In genomic region chr19:58533077-58533476, GRCm38 (mm10) we compare ENCODE assay signal across 30 mouse cellular contexts. TPM values are rescaled to one million over a fixed set of nuclear protein-coding genes. Genes with fewer than 3 reads are reported as not detected.
"Had no signal": no experiment of that assay in that cellular context is flagged by ENCODE, and none has a peak within 500 bp of the region (broad histone marks: within the 10 kb centered on the region; RNA-seq: fewer than 3 reads in every experiment).

No protein-coding gene starts in this region.

- H3K4me3 ChIP-seq: layer of hippocampus, adult 2 months; limb, embryonic 12.5 days; limb, embryonic 15.5 days; liver, embryonic 13.5 days; neural tube, embryonic 12.5 days; neural tube, embryonic 15.5 days; stomach, embryonic 15.5 days had no signal

- H3K27ac ChIP-seq: kidney, postnatal 0 days; layer of hippocampus, adult 2 months; limb, embryonic 12.5 days; limb, embryonic 15.5 days; liver, embryonic 13.5 days; neural tube, embryonic 12.5 days; neural tube, embryonic 15.5 days; stomach, embryonic 15.5 days had no signal

- DNase-seq: kidney, adult 2 months; kidney, postnatal 25 days; left cerebral cortex, postnatal 4 days; liver, embryonic 13.5 days; lung, embryonic 14.5 days; lung, postnatal 14 days; midbrain, embryonic 14.5 days; right cerebral cortex, adult 18-20 months; right cerebral cortex, postnatal 25 days; spleen, adult 18-20 months; thymus, postnatal 25 days had no signal

- H3K9ac ChIP-seq: limb, embryonic 12.5 days; limb, embryonic 15.5 days; liver, embryonic 13.5 days; lung, embryonic 14.5 days; neural tube, embryonic 12.5 days; neural tube, embryonic 15.5 days; stomach, embryonic 15.5 days had no signal

- H3K27me3 ChIP-seq: limb, embryonic 12.5 days; limb, embryonic 15.5 days; liver, embryonic 13.5 days; neural tube, embryonic 12.5 days; neural tube, embryonic 15.5 days; stomach, embryonic 15.5 days had no signal

- H3K36me3 ChIP-seq: limb, embryonic 12.5 days; limb, embryonic 15.5 days; liver, embryonic 13.5 days; neural tube, embryonic 12.5 days; neural tube, embryonic 15.5 days; stomach, embryonic 15.5 days had no signal

- H3K4me1 ChIP-seq: limb, embryonic 15.5 days; liver, embryonic 13.5 days; neural tube, embryonic 12.5 days; neural tube, embryonic 15.5 days; stomach, embryonic 15.5 days had no signal

RNA-seq across cellular contexts. Expression of gene Ccdc172, which starts 21.3 kb away (rescaled TPM):
- total RNA-seq: layer of hippocampus, adult 2 months; layer of hippocampus, postnatal 14 days; left cerebral cortex, adult 8-10 months; left cerebral cortex, postnatal 4 days; megakaryocyte progenitor cell, adult 5-6 weeks; megakaryocyte-erythroid progenitor cell, adult 5-6 weeks; midbrain, postnatal 0 days had no signal
- polyA plus RNA-seq: intestine, embryonic 14.5 days; intestine, postnatal 0 days; kidney, adult 2 months; kidney, embryonic 14.5 days; kidney, postnatal 0 days; large intestine, adult 2 months; limb, embryonic 12.5 days; limb, embryonic 15.5 days; liver, embryonic 13.5 days; liver, embryonic 16.5 days; lung, embryonic 14.5 days; midbrain, embryonic 11.5 days; midbrain, embryonic 14.5 days; midbrain, postnatal 0 days; neural tube, embryonic 12.5 days; neural tube, embryonic 15.5 days; stomach, embryonic 15.5 days; thymus, postnatal 0 days had no signal
